Mouse (Mus musculus): ENCODE measurements around the gene Asprv1. TPM values are rescaled to one million over a fixed set of nuclear protein-coding genes. Genes with fewer than 3 reads are reported as not detected.

Gene Asprv1
- polyA plus RNA-seq, 1 experiment from 2014 or later, result 0.42 TPM

GRCm38 (mm10) chr6:86585070-86585600, 42.8 kb upstream of the Asprv1 start:
- Histone ChIP-seq H3K4me2 (peak overlapping the region; percentile 55), H3K27ac (ENCODE audit: low read depth) (peak overlapping the region; percentile 91), H3K9ac (peak overlapping the region; percentile 47), H3K27me3 (ENCODE audit: insufficient read depth, low read length) (no peaks in the 10 kb centered on the region), H3K9me3 (ENCODE audit: low read depth, low read length) (no peaks in the 10 kb centered on the region), H3K36me3 (ENCODE audit: insufficient read depth) (no peaks in the 10 kb centered on the region), H3K4me1 (ENCODE audit: insufficient read depth) (peaks cover 12% of the 10 kb centered on the region), H3K4me3 (ENCODE audit: low read depth, low read length) (peak overlapping the region; percentile 19)
- 11% methylated on average over 16 of the region's 16 CpGs for WGBS
- TF ChIP-seq CTCF (IDR thresholded peaks at IDR 0.05; ENCODE audit: low read depth), result no peak
- ATAC-seq (ENCODE audit: insufficient read depth), result peak; percentile 89
- DNase-seq, result peak; percentile 92

- TF ChIP-seq CTCF (IDR thresholded peaks at IDR 0.05; ENCODE audit: low read depth), result no peak
- DNase-seq (no peak), ATAC-seq (ENCODE audit: insufficient read depth) (no peak)
- peaks cover 8% of the 10 kb centered on the region; the same call in 1 of the 2 replicates for H3K4me1 ChIP-seq (ENCODE audit: insufficient read depth)
- H3K4me2 ChIP-seq, result no peak overlapping the region
- WGBS, result 52% methylated on average over 5 of the region's 5 CpGs
- no peaks in the 10 kb centered on the region for H3K36me3 ChIP-seq (ENCODE audit: insufficient read depth)
- no peaks in the 10 kb centered on the region for H3K27me3 ChIP-seq (ENCODE audit: insufficient read depth, low read length)
- H3K9me3 ChIP-seq (ENCODE audit: low read depth, low read length), result no peaks in the 10 kb centered on the region
- H3K9ac ChIP-seq, result no peak overlapping the region
- no peak overlapping the region for H3K27ac ChIP-seq (ENCODE audit: low read depth)
- no peak overlapping the region for H3K4me3 ChIP-seq (ENCODE audit: low read depth, low read length)
Observed at GRCm38 (mm10) chr6:86586070-86586469, 41.9 kb upstream of the Asprv1 start.

GRCm38 (mm10) chr6:86588429-86588828, 39.5 kb upstream of the Asprv1 start:
- 23% methylated on average over 6 of the region's 7 CpGs for WGBS

GRCm38 (mm10) chr6:86593146-86593897, 34.6 kb upstream of the Asprv1 start:
- no peaks in the 10 kb centered on the region for H3K4me1 ChIP-seq (ENCODE audit: insufficient read depth)
- no peaks in the 10 kb centered on the region for H3K27me3 ChIP-seq (ENCODE audit: insufficient read depth, low read length)
- H3K9ac ChIP-seq, result no peak overlapping the region
- H3K9me3 ChIP-seq (ENCODE audit: low read depth, low read length), result no peaks in the 10 kb centered on the region
- TF ChIP-seq CTCF (IDR thresholded peaks at IDR 0.05; ENCODE audit: low read depth), result no peak
- H3K4me2 ChIP-seq, result no peak overlapping the region
- no peak overlapping the region for H3K4me3 ChIP-seq (ENCODE audit: low read depth, low read length)
- no peak overlapping the region for H3K27ac ChIP-seq (ENCODE audit: low read depth)
- H3K36me3 ChIP-seq (ENCODE audit: insufficient read depth), result no peaks in the 10 kb centered on the region
- ATAC-seq (ENCODE audit: insufficient read depth), result no peak
- 81% methylated on average over 10 of the region's 10 CpGs for WGBS
- DNase-seq, result no peak

More at GRCm38 (mm10) chr6:86588429-86588828, 39.5 kb upstream of the Asprv1 start:
- H3K36me3 ChIP-seq (ENCODE audit: insufficient read depth), result no peaks in the 10 kb centered on the region
- ATAC-seq (ENCODE audit: insufficient read depth) (no peak), DNase-seq (no peak)
- H3K4me3 ChIP-seq (ENCODE audit: low read depth, low read length), result no peak overlapping the region
- H3K27ac ChIP-seq (ENCODE audit: low read depth), result no peak overlapping the region
- H3K4me2 ChIP-seq, result no peak overlapping the region
- TF ChIP-seq CTCF (IDR thresholded peaks at IDR 0.05; ENCODE audit: low read depth), result no peak
- H3K9ac ChIP-seq, result no peak overlapping the region
- peaks cover 8% of the 10 kb centered on the region; the same call in 1 of the 2 replicates for H3K4me1 ChIP-seq (ENCODE audit: insufficient read depth)
- no peaks in the 10 kb centered on the region for H3K27me3 ChIP-seq (ENCODE audit: insufficient read depth, low read length)
- no peaks in the 10 kb centered on the region for H3K9me3 ChIP-seq (ENCODE audit: low read depth, low read length)

GRCm38 (mm10) chr6:86594636-86595035, 33.3 kb upstream of the Asprv1 start:
- ATAC-seq (ENCODE audit: insufficient read depth), result peak; percentile 55; the same call in 1 of the 2 replicates
- Histone ChIP-seq H3K4me2 (peak overlapping the region; percentile 46), H3K27me3 (ENCODE audit: insufficient read depth, low read length) (no peaks in the 10 kb centered on the region), H3K27ac (ENCODE audit: low read depth) (no peak overlapping the region), H3K9ac (no peak overlapping the region; the same call in 1 of the 2 replicates), H3K9me3 (ENCODE audit: low read depth, low read length) (no peaks in the 10 kb centered on the region), H3K36me3 (ENCODE audit: insufficient read depth) (no peaks in the 10 kb centered on the region), H3K4me1 (ENCODE audit: insufficient read depth) (peaks cover 4% of the 10 kb centered on the region; the same call in 1 of the 2 replicates), H3K4me3 (ENCODE audit: low read depth, low read length) (peak overlapping the region; percentile 14; the same call in 1 of the 2 replicates)
- peak; percentile 66 for DNase-seq
- TF ChIP-seq CTCF (IDR thresholded peaks at IDR 0.05; ENCODE audit: low read depth), result no peak
- 21% methylated on average over 9 of the region's 9 CpGs for WGBS

GRCm38 (mm10) chr6:86595865-86596440, 32.0 kb upstream of the Asprv1 start:
- H3K36me3 ChIP-seq (ENCODE audit: insufficient read depth), result no peaks in the 10 kb centered on the region
- H3K9me3 ChIP-seq (ENCODE audit: low read depth, low read length), result no peaks in the 10 kb centered on the region
- ATAC-seq (ENCODE audit: insufficient read depth) (no peak), DNase-seq (no peak)
- no peak overlapping the region for H3K27ac ChIP-seq (ENCODE audit: low read depth)
- no peaks in the 10 kb centered on the region for H3K27me3 ChIP-seq (ENCODE audit: insufficient read depth, low read length)
- H3K4me1 ChIP-seq (ENCODE audit: insufficient read depth), result peaks cover 12% of the 10 kb centered on the region
- H3K4me3 ChIP-seq (ENCODE audit: low read depth, low read length), result no peak overlapping the region
- 81% methylated on average over 17 of the region's 17 CpGs for WGBS
- no peak overlapping the region for H3K4me2 ChIP-seq
- no peak overlapping the region for H3K9ac ChIP-seq
- no peak for TF ChIP-seq CTCF (IDR thresholded peaks at IDR 0.05; ENCODE audit: low read depth)

GRCm38 (mm10) chr6:86598742-86599193, 29.2 kb upstream of the Asprv1 start:
- Histone ChIP-seq H3K36me3 (ENCODE audit: insufficient read depth) (no peaks in the 10 kb centered on the region), H3K27ac (ENCODE audit: low read depth) (no peak overlapping the region), H3K4me1 (ENCODE audit: insufficient read depth) (peaks cover 12% of the 10 kb centered on the region), H3K27me3 (ENCODE audit: insufficient read depth, low read length) (no peaks in the 10 kb centered on the region), H3K9me3 (ENCODE audit: low read depth, low read length) (no peaks in the 10 kb centered on the region), H3K4me3 (ENCODE audit: low read depth, low read length) (no peak overlapping the region), H3K9ac (no peak overlapping the region), H3K4me2 (no peak overlapping the region)
- no peak for DNase-seq
- peak; percentile 28; the same call in 1 of the 2 replicates for ATAC-seq (ENCODE audit: insufficient read depth)
- WGBS, result 69% methylated on average over 5 of the region's 5 CpGs
- TF ChIP-seq CTCF (IDR thresholded peaks at IDR 0.05; ENCODE audit: low read depth), result no peak
